Mouse (Mus musculus) ES-E14 (cell line): ENCODE data around the gene Vps8. TPM values are rescaled to one million over a fixed set of nuclear protein-coding genes. Genes with fewer than 3 reads are reported as not detected.

Experiments
- DNase-seq: peaks from one replicate; pipeline ENCODE4 v3.0.0-alpha.2; 2013; ENCODE audit warnings: low read depth, low spot score
- H3K27ac ChIP-seq: 2 replicates; pipeline ENCODE4 v1.5.1; 2012; ENCODE audit warnings: low read depth, mild to moderate bottlenecking, low read length, moderate library complexity, mixed read lengths; ENCODE audit not compliant: poor library complexity, insufficient read depth, severe bottlenecking
- H3K36me3 ChIP-seq: 2 replicates; pipeline ENCODE4 v1.6.1; 2012; ENCODE audit warnings: mild to moderate bottlenecking, low read length, moderate library complexity, mixed read lengths; ENCODE audit not compliant: control insufficient read depth, poor library complexity, insufficient read depth, severe bottlenecking
- H3K4me1 ChIP-seq, 2 experiments: fragments of 150-350 bp in 1 of 2; sonication (generic) in 1 of 2; 2 replicates each; pipeline ENCODE4 v1.6.1; 2012; ENCODE audit warnings: low read length in 2 of 2, mild to moderate bottlenecking in 1 of 2, mixed read lengths in 1 of 2; ENCODE audit not compliant: control insufficient read depth in 2 of 2, insufficient read depth in 2 of 2, poor library complexity in 1 of 2
- H3K4me3 ChIP-seq, 2 experiments: fragments of 150-350 bp in 1 of 2; sonication (generic) in 1 of 2; 2 replicates each; pipeline ENCODE4 v1.5.1; 2012; ENCODE audit warnings: low read length in 2 of 2, low read depth in 1 of 2, mild to moderate bottlenecking in 1 of 2, mixed read lengths in 1 of 2; ENCODE audit not compliant: insufficient read depth in 1 of 2, poor library complexity in 1 of 2, severe bottlenecking in 1 of 2
- H3K9ac ChIP-seq: 2 replicates; pipeline ENCODE4 v1.6.1; 2012; ENCODE audit warnings: low read depth, mild to moderate bottlenecking, low read length, mixed read lengths; ENCODE audit not compliant: poor library complexity, insufficient read depth, severe bottlenecking
- H3K9me3 ChIP-seq: fragments of 150-350 bp; sonication (generic); 2 replicates; pipeline ENCODE4 v1.6.1; 2012; ENCODE audit warnings: low read depth, mild to moderate bottlenecking, low read length; ENCODE audit not compliant: control insufficient read depth, insufficient read depth
- CHD2 ChIP-seq: IDR thresholded peaks from 2 replicates; pipeline ENCODE4 v1.6.1; 2014; ENCODE audit warnings: mild to moderate bottlenecking, low read depth, low read length, inconsistent platforms
- HCFC1 ChIP-seq: IDR thresholded peaks from 2 replicates; pipeline ENCODE4 v1.6.1; 2012; ENCODE audit warnings: low read length, inconsistent platforms, borderline replicate concordance; ENCODE audit not compliant: insufficient read depth
- MAFK ChIP-seq: IDR thresholded peaks from 2 replicates; pipeline ENCODE4 v1.6.1; 2014; ENCODE audit warnings: mild to moderate bottlenecking, low read depth, low read length, inconsistent platforms; ENCODE audit not compliant: insufficient read depth
- ZC3H11A ChIP-seq: IDR thresholded peaks from 2 replicates; pipeline ENCODE4 v1.6.1; 2012; ENCODE audit warnings: low read depth, mild to moderate bottlenecking, inconsistent platforms, low read length, borderline replicate concordance
- ZNF384 ChIP-seq: IDR thresholded peaks from 2 replicates; pipeline ENCODE4 v1.6.1; 2012; ENCODE audit warnings: low read depth, low read length, inconsistent platforms
- in situ Hi-C, 2 experiments: fragments of 600-800 bp; cut with MboI; formaldehyde crosslinking; loops; one replicate each; pipeline ENCODE4 v1.15.1; 2025; ENCODE audit warnings: low sequenced_read_pairs in 2 of 2, inconsistent platforms in 1 of 2; ENCODE audit not compliant: unreplicated experiment in 2 of 2
- total RNA-seq: library from RNA; depleted of rRNA; stranded (reverse); fragments of 300-350 nt; gene quantifications from 2 replicates; pipeline ENCODE4 v1.2.3, GENCODE M21; 2012

The Vps8 gene
- total RNA-seq, 1 experiment = 12.5 TPM

DNA sequence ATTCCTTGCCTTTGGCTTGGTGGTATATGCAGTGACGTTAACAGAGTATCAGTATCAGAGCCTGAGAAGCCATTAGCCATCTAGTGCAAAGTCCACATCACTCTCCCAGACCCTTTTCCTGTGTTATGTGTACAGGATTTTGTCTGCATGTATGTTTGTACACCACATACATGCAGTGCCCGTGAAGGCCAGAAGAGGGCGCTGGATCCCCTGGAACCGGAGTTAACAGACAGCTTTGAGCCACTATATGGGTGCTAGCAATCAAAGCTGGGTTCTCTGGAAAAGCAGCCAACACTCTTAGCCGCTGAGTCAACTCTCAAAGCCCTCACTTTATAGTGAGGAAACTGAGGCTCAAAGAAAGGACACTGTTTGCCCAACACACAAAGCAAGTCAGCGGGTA lies 30.8 kb upstream of the Vps8 start:
- Histone ChIP-seq H3K9ac (no peak overlapping the region), H3K4me1 (peaks cover 3 to 15% of the 10 kb centered on the region in 2 experiments; a peak in 2 of 4 replicates), H3K27ac (no peak overlapping the region), H3K4me3 (peak overlapping the region in 1 of 2 experiments; percentile 45; a peak in 3 of 4 replicates), H3K36me3 (no peaks in the 10 kb centered on the region), H3K9me3 (no peaks in the 10 kb centered on the region)
- DNase-seq = peak; percentile 69
- in situ Hi-C loops = loop anchor here (5.0 to 25.0 kb wide), 2 partner anchors 180 to 190 kb away; partner anchors contain the start of gene Ephb3 (in 2 of the 2)
- TF ChIP-seq CHD2 (no peak), MAFK (no peak), ZNF384 (no peak), HCFC1 (no peak), ZC3H11A (no peak)

DNA sequence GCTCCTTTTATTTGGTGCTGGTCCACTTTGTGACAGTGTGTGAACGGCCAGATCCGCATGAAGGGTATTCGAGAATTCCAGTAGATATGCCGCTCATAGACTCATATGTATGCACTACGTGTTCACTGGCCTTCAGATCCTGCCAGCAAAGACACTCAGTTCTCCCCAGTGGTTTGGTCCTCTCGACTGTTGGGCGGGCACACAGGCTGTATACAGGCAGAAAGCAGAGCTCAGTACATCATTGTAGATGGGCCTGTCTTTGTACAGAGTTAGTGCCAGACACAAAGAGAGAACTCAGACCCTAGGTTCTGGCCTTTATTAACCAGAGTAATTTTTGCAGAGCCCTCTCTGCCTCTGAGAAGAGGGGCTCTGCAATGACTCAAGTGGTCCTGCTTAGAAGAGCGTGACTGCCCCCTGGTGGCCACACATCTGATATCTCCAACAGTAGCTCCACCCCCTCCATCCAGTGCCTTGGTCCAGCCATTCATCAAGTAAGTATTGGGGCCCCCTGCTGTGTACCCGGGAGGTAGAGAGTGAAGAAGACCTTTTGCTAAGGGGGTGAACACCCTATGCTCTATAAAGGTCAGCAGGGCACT lies 30.3 kb upstream of the Vps8 start:
- H3K4me1 ChIP-seq = peaks cover 3 to 15% of the 10 kb centered on the region in 2 experiments; a peak in 2 of 4 replicates
- H3K9me3 ChIP-seq = no peaks in the 10 kb centered on the region
- no peaks in the 10 kb centered on the region for H3K36me3 ChIP-seq
- peak overlapping the region in 1 of 2 experiments; percentile 45; a peak in 3 of 4 replicates for H3K4me3 ChIP-seq
- in situ Hi-C loops = loop anchor here (5.0 to 25.0 kb wide), 2 partner anchors 180 to 190 kb away; partner anchors contain the start of gene Ephb3 (in 2 of the 2)
- TF ChIP-seq ZC3H11A (peak; percentile 55; the same call in 1 of the 2 replicates), MAFK (no peak)
- peak; percentile 96 for DNase-seq
- no peak overlapping the region for H3K27ac ChIP-seq
- no peak overlapping the region; the same call in 1 of the 2 replicates for H3K9ac ChIP-seq

DNA sequence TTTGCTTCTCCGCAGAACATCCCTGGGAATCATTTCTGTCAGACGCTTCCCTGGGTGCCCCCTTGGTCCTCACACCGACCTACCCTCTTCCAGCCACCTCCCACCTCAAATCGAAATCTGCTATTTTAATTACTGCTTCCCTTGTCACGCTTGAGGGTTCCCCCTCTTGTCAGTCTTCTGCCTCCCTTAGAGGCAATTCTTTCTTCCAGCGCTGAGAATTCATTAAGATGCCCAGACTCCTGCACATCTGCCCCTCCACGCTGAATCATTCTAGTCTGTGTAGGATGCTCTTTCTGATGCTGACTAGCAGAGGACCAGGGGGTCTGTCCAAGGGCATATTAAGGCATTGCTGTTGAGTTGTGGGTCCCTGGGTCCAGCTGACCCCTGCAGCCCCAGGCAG lies 27.4 kb upstream of the Vps8 start:
- Histone ChIP-seq H3K27ac (no peak overlapping the region), H3K36me3 (no peaks in the 10 kb centered on the region), H3K4me1 (peaks cover 3 to 10% of the 10 kb centered on the region in 2 experiments; a peak in 2 of 4 replicates), H3K9me3 (no peaks in the 10 kb centered on the region), H3K9ac (no peak overlapping the region), H3K4me3 (no peak overlapping the region)
- in situ Hi-C loops = loop anchor here in 1 of 2 experiments (25.0 kb wide), 1 partner anchor 183 kb away; the partner anchor contains the start of gene Ephb3
- no peak for DNase-seq
- TF ChIP-seq HCFC1 = no peak
- TF ChIP-seq ZNF384 = no peak
- TF ChIP-seq ZC3H11A = no peak
- TF ChIP-seq MAFK = no peak
- no peak for TF ChIP-seq CHD2

DNA sequence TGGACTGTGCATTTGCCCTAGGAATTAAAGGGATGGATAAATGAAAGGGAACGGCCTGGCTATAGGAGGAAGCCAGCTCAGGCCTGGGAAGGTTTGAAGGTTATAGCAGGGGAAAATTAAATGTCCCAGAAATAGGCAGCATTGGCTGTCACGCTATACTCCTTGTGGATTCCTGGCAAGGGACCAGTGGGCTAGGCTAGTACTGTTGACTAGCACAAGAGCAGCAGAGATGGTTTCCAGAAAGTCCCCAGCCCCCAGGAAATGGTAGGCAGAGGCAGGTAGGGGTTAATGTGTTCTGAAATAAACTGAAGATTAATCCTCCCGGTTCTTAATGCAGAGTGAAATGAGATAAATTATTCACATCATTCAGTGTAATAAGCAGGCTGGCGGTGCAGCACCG lies 25.2 kb upstream of the Vps8 start:
- in situ Hi-C loops = loop anchor here in 1 of 2 experiments (25.0 kb wide), 1 partner anchor 185 kb away; the partner anchor contains the start of gene Ephb3
- peaks cover 3 to 7% of the 10 kb centered on the region in 2 experiments; a peak in 2 of 4 replicates for H3K4me1 ChIP-seq
- no peak overlapping the region for H3K27ac ChIP-seq
- TF ChIP-seq HCFC1 = no peak
- TF ChIP-seq CHD2 = no peak
- TF ChIP-seq MAFK = no peak
- no peak for TF ChIP-seq ZC3H11A
- no peak for TF ChIP-seq ZNF384
- no peaks in the 10 kb centered on the region for H3K36me3 ChIP-seq
- H3K9me3 ChIP-seq = no peaks in the 10 kb centered on the region
- H3K4me3 ChIP-seq = no peak overlapping the region
- no peak for DNase-seq
- no peak overlapping the region for H3K9ac ChIP-seq
